Mouse (Mus musculus) midbrain, embryonic 15.5 days (tissue): ENCODE data around the gene Gm21060. TPM values are rescaled to one million over a fixed set of nuclear protein-coding genes. Genes with fewer than 3 reads are reported as not detected.
"Not testable (repeated sequence)": the region's sequence is repeated elsewhere in the genome, so short reads cannot be mapped to it uniquely, and the experiment has no call there.

Source experiments
- ATAC-seq: fragments of 200-750 bp; cut with Nextera tagmentation; replicated peaks from 2 replicates; pipeline ENCODE4 v1.8.0; 2017; ENCODE audit warnings: moderate TSS enrichment
- H3K27ac ChIP-seq: fragments of 300-500 bp; sonication (generic); 2 replicates; pipeline ENCODE4 v1.5.1; 2015; ENCODE audit warnings: mild to moderate bottlenecking, inconsistent platforms
- H3K27me3 ChIP-seq: fragments of 300-500 bp; sonication (generic); replicated peaks from 2 replicates; pipeline ENCODE4 v1.6.1; 2015; ENCODE audit warnings: inconsistent platforms
- H3K36me3 ChIP-seq: fragments of 300-500 bp; sonication (generic); replicated peaks from 2 replicates; pipeline ENCODE4 v1.6.1; 2015; ENCODE audit warnings: inconsistent platforms
- H3K4me1 ChIP-seq: fragments of 300-500 bp; sonication (generic); 2 replicates; pipeline ENCODE4 v1.6.1; 2015; ENCODE audit warnings: inconsistent platforms
- H3K4me2 ChIP-seq: fragments of 300-500 bp; sonication (generic); 2 replicates; pipeline ENCODE4 v1.6.1; 2015; ENCODE audit warnings: inconsistent platforms, mild to moderate bottlenecking, moderate library complexity
- H3K4me3 ChIP-seq: fragments of 300-500 bp; sonication (generic); 2 replicates; pipeline ENCODE4 v1.5.1; 2015; ENCODE audit warnings: mild to moderate bottlenecking, inconsistent platforms
- H3K9ac ChIP-seq: fragments of 300-500 bp; sonication (generic); 2 replicates; pipeline ENCODE4 v1.6.1; 2015; ENCODE audit warnings: mild to moderate bottlenecking, inconsistent platforms
- H3K9me3 ChIP-seq: fragments of 300-500 bp; sonication (generic); 2 replicates; pipeline ENCODE4 v1.6.1; 2016; ENCODE audit warnings: inconsistent platforms
- WGBS: fragments of 180-500 bp; shearing (Covaris S2); methylation state at CpG from one replicate; pipeline ENCODE4 v1.1.7; 2015; ENCODE audit warnings: mixed read lengths; 5-methylcytosine and 5-hydroxymethylcytosine counted together
- polyA plus RNA-seq: library from polyadenylated mRNA; unstranded; fragments of >200 nt; fragmentation: Nextera tagmentation; extraction: Ambion mirVana; gene quantifications from 2 replicates; pipeline ENCODE4 v1.2.1, GENCODE M21; 2015

Gene Gm21060
- polyA plus RNA-seq, 1 experiment from 2014 or later: not detected

DNA sequence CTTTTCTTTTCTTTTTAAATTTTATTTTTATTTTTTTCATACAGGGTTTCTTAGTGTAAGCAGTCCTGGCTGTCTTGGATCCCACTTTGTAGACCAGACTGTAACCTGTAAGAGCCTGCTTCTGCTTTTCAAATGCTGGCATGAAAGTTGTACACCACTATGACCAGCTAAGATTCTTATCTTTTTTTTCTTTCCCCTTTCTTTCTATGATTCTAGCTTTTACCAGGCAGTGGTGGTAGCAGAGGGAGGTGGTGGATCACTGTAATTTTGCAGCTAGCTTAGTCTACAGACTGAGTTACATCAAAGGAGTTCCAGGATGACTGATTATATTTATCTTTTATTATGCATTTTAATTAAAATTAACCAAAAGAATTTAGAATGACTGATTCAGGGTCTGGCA is 31.9 kb downstream of the Gm21060 start:
- Histone ChIP-seq H3K9me3 (no peaks in the 10 kb centered on the region), H3K27me3 (no peaks in the 10 kb centered on the region), H3K4me3 (no peak overlapping the region), H3K4me1 (no peaks in the 10 kb centered on the region), H3K9ac (no peak overlapping the region), H3K36me3 (no peaks in the 10 kb centered on the region), H3K27ac (no peak overlapping the region), H3K4me2 (no peak overlapping the region)
- ATAC-seq: no peak

- Histone ChIP-seq H3K9me3 (no peaks in the 10 kb centered on the region), H3K4me3 (no peak overlapping the region), H3K4me1 (no peaks in the 10 kb centered on the region), H3K27me3 (no peaks in the 10 kb centered on the region), H3K27ac (no peak overlapping the region), H3K36me3 (no peaks in the 10 kb centered on the region), H3K9ac (no peak overlapping the region), H3K4me2 (no peak overlapping the region)
- no peak for ATAC-seq
- 100% methylated on average over 1 of the region's 1 CpGs for WGBS
Observed at GRCm38 (mm10) chr19:61264227-61264626, 32.6 kb downstream of the Gm21060 start.

- 72% methylated on average over 1 of the region's 1 CpGs for WGBS
- Histone ChIP-seq H3K4me1 (no peaks in the 10 kb centered on the region), H3K36me3 (no peaks in the 10 kb centered on the region), H3K27ac (no peak overlapping the region), H3K4me3 (no peak overlapping the region), H3K4me2 (no peak overlapping the region), H3K27me3 (no peaks in the 10 kb centered on the region), H3K9ac (no peak overlapping the region), H3K9me3 (no peaks in the 10 kb centered on the region)
- ATAC-seq: no peak
Observed at GRCm38 (mm10) chr19:61261241-61261640, 35.6 kb downstream of the Gm21060 start.

- Histone ChIP-seq H3K9ac (no peak overlapping the region), H3K4me1 (no peaks in the 10 kb centered on the region), H3K27ac (no peak overlapping the region), H3K9me3 (no peaks in the 10 kb centered on the region), H3K36me3 (no peaks in the 10 kb centered on the region), H3K4me2 (no peak overlapping the region), H3K4me3 (no peak overlapping the region), H3K27me3 (no peaks in the 10 kb centered on the region)
- no peak for ATAC-seq
- 96% methylated on average over 18 of the region's 18 CpGs for WGBS
Observed at GRCm38 (mm10) chr19:61257733-61258132, 39.1 kb downstream of the Gm21060 start.

- no peak overlapping the region for H3K27ac ChIP-seq
- no peaks in the 10 kb centered on the region for H3K27me3 ChIP-seq
- no peak overlapping the region for H3K9ac ChIP-seq
- no peak overlapping the region for H3K4me3 ChIP-seq
- H3K9me3 ChIP-seq: no peaks in the 10 kb centered on the region
- no peak for ATAC-seq
- H3K4me2 ChIP-seq: no peak overlapping the region
- no peaks in the 10 kb centered on the region for H3K4me1 ChIP-seq
- 96% methylated on average over 7 of the region's 7 CpGs for WGBS
- no peaks in the 10 kb centered on the region for H3K36me3 ChIP-seq
Observed at GRCm38 (mm10) chr19:61256166-61256887, 40.5 kb downstream of the Gm21060 start.

DNA sequence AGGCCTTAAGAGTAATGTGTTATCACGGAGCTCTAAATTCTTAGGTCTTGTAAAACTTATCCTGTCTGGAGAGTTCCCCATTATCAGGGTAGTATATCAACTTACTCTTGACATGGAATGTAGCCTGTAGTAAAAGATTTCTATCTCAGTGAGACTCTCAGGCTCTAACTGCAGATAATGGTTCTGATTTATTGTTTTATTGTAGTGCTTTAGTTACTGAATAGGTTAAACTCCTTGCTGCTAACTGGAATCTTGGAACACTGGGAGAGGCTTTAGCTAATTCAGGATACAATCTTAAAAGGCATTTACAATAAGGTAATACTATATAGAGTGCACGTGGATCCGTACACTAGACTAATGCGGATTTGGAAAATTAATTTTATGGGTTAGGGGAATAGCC is 49.5 kb downstream of the Gm21060 start:
- H3K27ac ChIP-seq, H3K9me3 ChIP-seq, H3K4me1 ChIP-seq, H3K27me3 ChIP-seq, ATAC-seq, H3K36me3 ChIP-seq, H3K9ac ChIP-seq, H3K4me3 ChIP-seq, H3K4me2 ChIP-seq: not testable (repeated sequence)
- WGBS: 89% methylated on average over 4 of the region's 4 CpGs

Other genes with a start within 250 kb of the Gm21060 start
- gene Zfp950, start 156.2 kb downstream of the Gm21060 start, polyA plus RNA-seq: 46.3 and 48.5 TPM in 2 replicates
- gene Gm7102, start 120.8 kb downstream of the Gm21060 start, polyA plus RNA-seq: 0.22 TPM in 1 of 2 replicates, not detected in the other
- gene Gm6020, start 113.2 kb downstream of the Gm21060 start, polyA plus RNA-seq: not detected in 2 replicates
- gene Csf2ra, start 68.6 kb downstream of the Gm21060 start, polyA plus RNA-seq: 63.1 and 78.9 TPM in 2 replicates